In genomic region chr15:102242404-102243228, GRCm38 (mm10) we compare ENCODE assay signal across 10 mouse cellular contexts. TPM values are rescaled to one million over a fixed set of nuclear protein-coding genes. Genes with fewer than 3 reads are reported as not detected.
DNase-seq lines count a peak whose midpoint lies in the region; ATAC-seq and TF ChIP-seq lines count a peak whose summit lies in the region.
"Had no signal": no experiment of that assay in that cellular context is flagged by ENCODE, and none has a peak within 500 bp of the region (broad histone marks: within the 10 kb centered on the region; RNA-seq: fewer than 3 reads in every experiment).

No protein-coding gene starts in this region.

- no peak overlapping the region for H3K27ac ChIP-seq in heart, embryonic 13.5 days (replicated peaks)
- no peak overlapping the region for H3K27ac ChIP-seq in heart, embryonic 12.5 days (ENCODE audit: poor library complexity, severe bottlenecking)
- H3K27ac ChIP-seq in lung, postnatal 0 days (ENCODE audit: low read length) = peak overlapping the region; percentile 99
- peak overlapping the region; percentile 69 for H3K27ac ChIP-seq in intestine, embryonic 16.5 days (ENCODE audit: low read length)
- peak overlapping the region; percentile 77; the same call in 1 of the 2 replicates for H3K27ac ChIP-seq in stomach, embryonic 15.5 days

- no peak overlapping the region for H3K4me3 ChIP-seq in heart, embryonic 13.5 days
- no peak overlapping the region for H3K4me3 ChIP-seq in heart, embryonic 12.5 days
- H3K4me3 ChIP-seq in lung, postnatal 0 days (ENCODE audit: low read depth, low read length) = peak overlapping the region; percentile 67; the same call in 1 of the 2 replicates
- no peak overlapping the region for H3K4me3 ChIP-seq in intestine, embryonic 16.5 days (ENCODE audit: low read length)
- no peak overlapping the region for H3K4me3 ChIP-seq in stomach, embryonic 15.5 days (replicated peaks)

- no peak for ATAC-seq in heart, embryonic 13.5 days (ENCODE audit: extremely low read depth, insufficient number of reproducible peaks, low FRiP score, low TSS enrichment)
- ATAC-seq in heart, embryonic 12.5 days (ENCODE audit: insufficient number of reproducible peaks, low FRiP score) = no peak
- no peak for ATAC-seq in lung, postnatal 0 days
- ATAC-seq in intestine, embryonic 16.5 days = no peak
- no peak for ATAC-seq in stomach, embryonic 15.5 days (ENCODE audit: insufficient read depth, low FRiP score, low read depth)

- no peaks in the 10 kb centered on the region for H3K9me3 ChIP-seq in heart, embryonic 13.5 days
- H3K9me3 ChIP-seq in heart, embryonic 12.5 days (replicated peaks) = no peaks in the 10 kb centered on the region
- no peaks in the 10 kb centered on the region for H3K9me3 ChIP-seq in lung, postnatal 0 days (ENCODE audit: low read length)
- H3K9me3 ChIP-seq in intestine, embryonic 16.5 days (ENCODE audit: control insufficient read depth, low read length) = no peaks in the 10 kb centered on the region
- H3K9me3 ChIP-seq in stomach, embryonic 15.5 days = no peaks in the 10 kb centered on the region

- no peak for TF ChIP-seq CTCF in lung, postnatal 0 days (IDR thresholded peaks at IDR 0.05)

- DNase-seq in lung, postnatal 0 days (ENCODE audit: low spot score) = no peak
- no peak for DNase-seq in lung, postnatal 25 days (ENCODE audit: low spot score)
- DNase-seq in thymus, postnatal 4 days = no peak
- no peak for DNase-seq in right cerebral cortex, postnatal 4 days
- DNase-seq: cerebellum, postnatal 14 days had no signal

- peaks cover 64% of the 10 kb centered on the region for H3K27me3 ChIP-seq in heart, embryonic 13.5 days (replicated peaks)
- H3K27me3 ChIP-seq in heart, embryonic 12.5 days (replicated peaks) = peaks cover 55% of the 10 kb centered on the region
- no peaks in the 10 kb centered on the region for H3K27me3 ChIP-seq in lung, postnatal 0 days (replicated peaks; ENCODE audit: insufficient read depth, low read length)
- no peaks in the 10 kb centered on the region for H3K27me3 ChIP-seq in intestine, embryonic 16.5 days (replicated peaks; ENCODE audit: control insufficient read depth, insufficient read depth, low read length)
- H3K27me3 ChIP-seq in stomach, embryonic 15.5 days (replicated peaks) = no peaks in the 10 kb centered on the region

- H3K36me3 ChIP-seq in heart, embryonic 13.5 days = peaks cover 7% of the 10 kb centered on the region; the same call in 1 of the 2 replicates
- 0 out of 2 replicates have a peak, but pooled peaks cover 4% of the 10 kb centered on the region for H3K36me3 ChIP-seq in heart, embryonic 12.5 days
- H3K36me3 ChIP-seq in lung, postnatal 0 days (ENCODE audit: insufficient read depth, low read length) = peaks cover 15% of the 10 kb centered on the region; the same call in 1 of the 2 replicates
- H3K36me3 ChIP-seq in intestine, embryonic 16.5 days (ENCODE audit: control insufficient read depth, insufficient read depth, low read length) = 0 out of 2 replicates have a peak, but pooled peaks cover 3% of the 10 kb centered on the region
- peaks cover 8% of the 10 kb centered on the region; the same call in 1 of the 2 replicates for H3K36me3 ChIP-seq in stomach, embryonic 15.5 days

- peak overlapping the region; percentile 96; the same call in 1 of the 2 replicates for H3K4me2 ChIP-seq in heart, embryonic 13.5 days
- H3K4me2 ChIP-seq in heart, embryonic 12.5 days = no peak overlapping the region
- H3K4me2 ChIP-seq in lung, postnatal 0 days (replicated peaks; ENCODE audit: low read depth, low read length) = peak overlapping the region; percentile 72
- H3K4me2 ChIP-seq in intestine, embryonic 16.5 days (ENCODE audit: low read depth, low read length) = peak overlapping the region; percentile 96
- peak overlapping the region; percentile 92 for H3K4me2 ChIP-seq in stomach, embryonic 15.5 days

- 40% methylated on average over 12 of the region's 12 CpGs for WGBS in heart, embryonic 13.5 days
- WGBS in heart, embryonic 12.5 days = 42% methylated on average over 12 of the region's 12 CpGs
- 44% methylated on average over 12 of the region's 12 CpGs for WGBS in lung, postnatal 0 days
- 45% methylated on average over 12 of the region's 12 CpGs for WGBS in intestine, embryonic 16.5 days
- 45% methylated on average over 12 of the region's 12 CpGs for WGBS in stomach, embryonic 15.5 days

- H3K9ac ChIP-seq in heart, embryonic 13.5 days = no peak overlapping the region
- H3K9ac ChIP-seq in heart, embryonic 12.5 days = no peak overlapping the region
- H3K9ac ChIP-seq in lung, postnatal 0 days (replicated peaks; ENCODE audit: low read depth) = 0 out of 2 replicates have a peak overlapping the region, but pooled peaks have one; percentile 9
- peak overlapping the region; percentile 23; the same call in 1 of the 2 replicates for H3K9ac ChIP-seq in intestine, embryonic 16.5 days (ENCODE audit: low read depth, low read length)
- H3K9ac ChIP-seq in stomach, embryonic 15.5 days = no peak overlapping the region

- TF ChIP-seq EP300 in lung, postnatal 0 days (IDR thresholded peaks at IDR 0.05) = no peak

- peaks cover 40% of the 10 kb centered on the region for H3K4me1 ChIP-seq in heart, embryonic 13.5 days
- peaks cover 46% of the 10 kb centered on the region for H3K4me1 ChIP-seq in heart, embryonic 12.5 days (replicated peaks)
- H3K4me1 ChIP-seq in lung, postnatal 0 days (ENCODE audit: insufficient read depth, low read depth, low read length) = peaks cover 31% of the 10 kb centered on the region
- peaks cover 36% of the 10 kb centered on the region for H3K4me1 ChIP-seq in intestine, embryonic 16.5 days (ENCODE audit: control insufficient read depth, insufficient read depth, low read length)
- peaks cover 36% of the 10 kb centered on the region for H3K4me1 ChIP-seq in stomach, embryonic 15.5 days

RNA-seq across cellular contexts. Expression of gene Itgb7, which starts 10.9 kb away (rescaled TPM):
- polyA plus RNA-seq in heart, embryonic 13.5 days (2015; fragmentation: Nextera tagmentation; extraction: Ambion mirVana) = 0.46 and 0.78 TPM in 2 replicates
- 0.38 and 0.72 TPM in 2 replicates for polyA plus RNA-seq in heart, embryonic 12.5 days (2016; fragmentation: Nextera tagmentation; extraction: Ambion mirVana)
- 3.6 and 4.3 TPM in 2 replicates for polyA plus RNA-seq in lung, postnatal 0 days (2015; fragmentation: Nextera tagmentation; extraction: Ambion mirVana)
- polyA plus RNA-seq in intestine, embryonic 16.5 days (2015; fragmentation: Nextera tagmentation; extraction: Ambion mirVana) = 9.5 and 10.3 TPM in 2 replicates
- polyA plus RNA-seq in stomach, embryonic 15.5 days (2015; fragmentation: Nextera tagmentation; extraction: Ambion mirVana) = 9.6 and 12.7 TPM in 2 replicates

RNA-seq across cellular contexts. Expression of gene Rarg, which starts 14.7 kb away (rescaled TPM):
- 9.0 and 9.1 TPM in 2 replicates for polyA plus RNA-seq in heart, embryonic 13.5 days (2015; fragmentation: Nextera tagmentation; extraction: Ambion mirVana)
- 12.0 TPM in 2 replicates for polyA plus RNA-seq in heart, embryonic 12.5 days (2016; fragmentation: Nextera tagmentation; extraction: Ambion mirVana)
- 35.8 and 40.2 TPM in 2 replicates for polyA plus RNA-seq in lung, postnatal 0 days (2015; fragmentation: Nextera tagmentation; extraction: Ambion mirVana)
- polyA plus RNA-seq in intestine, embryonic 16.5 days (2015; fragmentation: Nextera tagmentation; extraction: Ambion mirVana) = 13.6 and 14.7 TPM in 2 replicates
- 29.8 and 33.8 TPM in 2 replicates for polyA plus RNA-seq in stomach, embryonic 15.5 days (2015; fragmentation: Nextera tagmentation; extraction: Ambion mirVana)

RNA-seq across cellular contexts. Expression of gene Gm9918, which starts 27.7 kb away (rescaled TPM):
- polyA plus RNA-seq in heart, embryonic 13.5 days (2015; fragmentation: Nextera tagmentation; extraction: Ambion mirVana) = not detected in 2 replicates
- 0.19 TPM in 1 of 2 replicates, not detected in the other for polyA plus RNA-seq in heart, embryonic 12.5 days (2016; fragmentation: Nextera tagmentation; extraction: Ambion mirVana)
- polyA plus RNA-seq in lung, postnatal 0 days (2015; fragmentation: Nextera tagmentation; extraction: Ambion mirVana) = 0.13 and 0.36 TPM in 2 replicates
- 0.13 TPM in 1 of 2 replicates, not detected in the other for polyA plus RNA-seq in intestine, embryonic 16.5 days (2015; fragmentation: Nextera tagmentation; extraction: Ambion mirVana)
- polyA plus RNA-seq in stomach, embryonic 15.5 days (2015; fragmentation: Nextera tagmentation; extraction: Ambion mirVana) = 0.27 and 0.30 TPM in 2 replicates
- polyA plus RNA-seq: CD4-positive, CD25-positive, alpha-beta regulatory T cell, adult 4 months had no signal

RNA-seq across cellular contexts. Expression of gene Mfsd5, which starts 36.6 kb away (rescaled TPM):
- 46.1 and 46.7 TPM in 2 replicates for polyA plus RNA-seq in heart, embryonic 13.5 days (2015; fragmentation: Nextera tagmentation; extraction: Ambion mirVana)
- 46.2 and 48.2 TPM in 2 replicates for polyA plus RNA-seq in heart, embryonic 12.5 days (2016; fragmentation: Nextera tagmentation; extraction: Ambion mirVana)
- polyA plus RNA-seq in lung, postnatal 0 days (2015; fragmentation: Nextera tagmentation; extraction: Ambion mirVana) = 70.4 and 72.7 TPM in 2 replicates
- polyA plus RNA-seq in intestine, embryonic 16.5 days (2015; fragmentation: Nextera tagmentation; extraction: Ambion mirVana) = 74.2 and 77.6 TPM in 2 replicates
- polyA plus RNA-seq in stomach, embryonic 15.5 days (2015; fragmentation: Nextera tagmentation; extraction: Ambion mirVana) = 66.3 and 66.4 TPM in 2 replicates

RNA-seq across cellular contexts. Expression of gene Csad, which starts 38.1 kb away (rescaled TPM):
- polyA plus RNA-seq in heart, embryonic 13.5 days (2015; fragmentation: Nextera tagmentation; extraction: Ambion mirVana) = 33.4 and 41.6 TPM in 2 replicates
- polyA plus RNA-seq in heart, embryonic 12.5 days (2016; fragmentation: Nextera tagmentation; extraction: Ambion mirVana) = 39.1 and 39.4 TPM in 2 replicates
- 71.0 and 76.9 TPM in 2 replicates for polyA plus RNA-seq in lung, postnatal 0 days (2015; fragmentation: Nextera tagmentation; extraction: Ambion mirVana)
- polyA plus RNA-seq in intestine, embryonic 16.5 days (2015; fragmentation: Nextera tagmentation; extraction: Ambion mirVana) = 33.2 and 38.4 TPM in 2 replicates
- 63.3 and 64.3 TPM in 2 replicates for polyA plus RNA-seq in stomach, embryonic 15.5 days (2015; fragmentation: Nextera tagmentation; extraction: Ambion mirVana)

Comparison
In these comparisons a context has a peak if more than half of its experiments do, and no peak if none do; other contexts are left out.
1. H3K27ac ChIP-seq: peak in lung, postnatal 0 days (single experiment), intestine, embryonic 16.5 days (single experiment) and stomach, embryonic 15.5 days (single experiment); none in heart, embryonic 13.5 days (single experiment) and heart, embryonic 12.5 days (single experiment).
2. H3K9ac ChIP-seq: peak in lung, postnatal 0 days (single experiment) and intestine, embryonic 16.5 days (single experiment); none in heart, embryonic 13.5 days (single experiment), heart, embryonic 12.5 days (single experiment) and stomach, embryonic 15.5 days (single experiment).